Mouse (Mus musculus): ENCODE results near the gene R3hdml.

R3hdml gene

GRCm38 (mm10) chr2:163541568-163542182 is 49.6 kb downstream of the R3hdml start:
- no peak for DNase-seq

DNA sequence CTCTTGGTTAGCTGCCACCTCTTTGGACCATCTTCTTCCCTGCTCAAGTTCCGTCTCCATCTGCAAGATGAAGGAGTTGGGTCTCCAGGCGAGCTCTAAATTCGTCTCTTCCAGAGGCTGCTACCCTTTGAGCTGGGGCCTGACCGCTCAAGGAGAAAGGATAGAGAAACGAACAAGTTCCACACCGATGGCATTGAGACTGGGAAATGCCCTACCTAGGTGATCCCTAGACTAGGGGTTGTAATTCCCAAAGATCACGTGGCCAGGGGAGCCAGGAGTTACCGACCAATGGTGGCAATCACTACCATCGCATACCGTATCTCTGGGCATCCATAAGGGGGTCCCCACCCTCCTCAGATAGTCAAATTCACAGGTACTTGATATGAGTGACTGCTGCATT is 50.6 kb downstream of the R3hdml start:
- no peak for DNase-seq

GRCm38 (mm10) chr2:163546623-163547318 is 54.7 kb downstream of the R3hdml start:
- DNase-seq: no peak

DNA sequence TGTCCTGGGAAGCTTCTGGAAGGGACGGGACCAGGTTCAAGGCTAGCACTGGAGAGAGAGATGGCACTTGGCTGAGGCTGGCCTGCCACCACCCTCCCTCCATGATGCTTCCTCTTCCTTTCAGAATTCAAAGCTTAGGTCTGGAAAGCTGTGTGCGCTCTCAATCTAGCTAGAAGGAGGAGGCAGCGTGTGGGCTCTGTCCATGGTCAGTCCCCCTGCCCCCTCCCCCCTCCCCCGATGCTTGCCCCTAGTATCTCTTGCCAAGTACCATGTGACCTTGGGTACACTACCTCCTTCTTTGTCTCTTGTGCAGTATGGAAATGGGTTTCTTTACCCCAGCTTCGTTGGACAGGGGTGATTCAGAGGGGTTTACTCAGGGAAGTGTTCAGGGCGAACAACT is 56.7 kb downstream of the R3hdml start:
- no peak for DNase-seq

GRCm38 (mm10) chr2:163549786-163550185 is 57.7 kb downstream of the R3hdml start:
- DNase-seq: no peak

All from thymus, postnatal 4 days (tissue).